Mouse (Mus musculus) heart, embryonic 16.5 days (tissue): ENCODE measurements around the gene 1700015G11Rik. TPM values are rescaled to one million over a fixed set of nuclear protein-coding genes. Genes with fewer than 3 reads are reported as not detected.
A peak's percentile ranks its signal among the peaks of the same experiment; 100 is the strongest.

Experiments used
- ATAC-seq: fragments of 200-750 bp; cut with Nextera tagmentation; replicated peaks from 2 replicates; pipeline ENCODE4 v1.8.0; 2017; ENCODE audit warnings: moderate number of reproducible peaks; ENCODE audit not compliant: insufficient read depth, low FRiP score; ENCODE audit errors: extremely low read depth
- H3K27ac ChIP-seq: fragments of 300-500 bp; sonication (generic); 2 replicates; pipeline ENCODE4 v1.5.1; 2014; ENCODE audit warnings: mild to moderate bottlenecking, low read length, control low read depth, moderate library complexity
- H3K27me3 ChIP-seq: fragments of 300-500 bp; sonication (generic); 2 replicates; pipeline ENCODE4 v1.6.1; 2014; ENCODE audit warnings: low read length, mixed read lengths; ENCODE audit not compliant: control insufficient read depth, insufficient read depth
- H3K36me3 ChIP-seq: fragments of 300-500 bp; sonication (generic); 2 replicates; pipeline ENCODE4 v1.6.1; 2014; ENCODE audit not compliant: control insufficient read depth, insufficient read depth
- H3K4me1 ChIP-seq: fragments of 300-500 bp; sonication (generic); 2 replicates; pipeline ENCODE4 v1.6.1; 2014; ENCODE audit warnings: low read length, mixed read lengths; ENCODE audit not compliant: control insufficient read depth, insufficient read depth
- H3K4me2 ChIP-seq: fragments of 300-500 bp; sonication (generic); 2 replicates; pipeline ENCODE4 v1.6.1; 2014; ENCODE audit warnings: low read depth, mild to moderate bottlenecking, control low read depth, low read length
- H3K4me3 ChIP-seq: fragments of 300-500 bp; sonication (generic); 2 replicates; pipeline ENCODE4 v1.5.1; 2014; ENCODE audit warnings: mild to moderate bottlenecking, control low read depth, low read length
- H3K9ac ChIP-seq: fragments of 300-500 bp; sonication (generic); 2 replicates; pipeline ENCODE4 v1.6.1; 2014; ENCODE audit warnings: low read length, control low read depth
- H3K9me3 ChIP-seq: fragments of 300-500 bp; sonication (generic); replicated peaks from 2 replicates; pipeline ENCODE4 v1.6.1; 2016; ENCODE audit warnings: low read length; ENCODE audit not compliant: control insufficient read depth
- WGBS: fragments of 180-500 bp; shearing (Covaris S2); extraction: QIAGEN DNeasy Blood & Tissue Kit; methylation state at CpG from one replicate; pipeline ENCODE4 v1.1.7; 2014; 5-methylcytosine and 5-hydroxymethylcytosine counted together
- polyA plus RNA-seq: library from polyadenylated mRNA; unstranded; fragments of >200 nt; fragmentation: Nextera tagmentation; extraction: Ambion mirVana; gene quantifications from 2 replicates; pipeline ENCODE4 v1.2.1, GENCODE M21; 2015

Gene 1700015G11Rik
- polyA plus RNA-seq, 1 experiment from 2014 or later = not detected

- Histone ChIP-seq H3K4me3 (no peak overlapping the region), H3K27ac (no peak overlapping the region), H3K9me3 (no peaks in the 10 kb centered on the region), H3K9ac (no peak overlapping the region), H3K4me1 (0 out of 2 replicates have a peak, but pooled peaks cover 2% of the 10 kb centered on the region), H3K36me3 (no peaks in the 10 kb centered on the region), H3K27me3 (no peaks in the 10 kb centered on the region), H3K4me2 (no peak overlapping the region)
- no peak for ATAC-seq
- WGBS = 69% methylated on average over 2 of the region's 2 CpGs
Measured at GRCm38 (mm10) chr7:52007138-52007537, 8.4 kb downstream of the 1700015G11Rik start.

DNA sequence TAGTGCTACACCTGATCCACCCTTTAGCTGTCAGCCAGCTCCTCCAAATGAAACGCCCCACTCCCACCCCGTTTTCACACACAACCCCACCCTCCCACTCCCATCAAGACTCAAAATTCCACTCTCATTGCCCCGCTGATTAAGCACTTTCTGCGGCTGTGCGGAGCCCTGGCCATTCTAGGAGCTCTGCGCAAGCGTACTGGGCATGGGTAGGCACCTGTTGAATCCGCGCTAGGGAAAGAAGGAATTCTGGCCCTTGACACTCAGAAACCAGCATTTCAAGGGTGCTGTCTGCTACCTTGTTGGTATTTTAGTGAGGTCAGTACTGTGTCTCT is 9.3 kb downstream of the 1700015G11Rik start:
- Histone ChIP-seq H3K4me3 (peak overlapping the region; percentile 67), H3K27me3 (no peaks in the 10 kb centered on the region), H3K4me1 (0 out of 2 replicates have a peak, but pooled peaks cover 2% of the 10 kb centered on the region), H3K9me3 (no peaks in the 10 kb centered on the region), H3K27ac (no peak overlapping the region), H3K36me3 (no peaks in the 10 kb centered on the region), H3K4me2 (peak overlapping the region; percentile 84), H3K9ac (0 out of 2 replicates have a peak overlapping the region, but pooled peaks have one; percentile 0)
- ATAC-seq = peak; percentile 71
- WGBS = under 1% methylated on average over 9 of the region's 9 CpGs

- H3K4me3 ChIP-seq = peak within 1 kb of the TSS; percentile 67
- H3K9me3 ChIP-seq = no peaks in the 10 kb centered on the region
- 0 out of 2 replicates have a peak, but pooled peaks cover 2% of the 10 kb centered on the region for H3K4me1 ChIP-seq
- H3K36me3 ChIP-seq = no peaks in the 10 kb centered on the region
- no peaks in the 10 kb centered on the region for H3K27me3 ChIP-seq
- peak within 1 kb of the TSS; percentile 84 for H3K4me2 ChIP-seq
- 1% methylated on average over 40 of the region's 47 CpGs for WGBS
- H3K27ac ChIP-seq = peak within 1 kb of the TSS; percentile 38; the same call in 1 of the 2 replicates
- peak within 1 kb of the TSS; percentile 70 for H3K9ac ChIP-seq
- peak; percentile 96 for ATAC-seq
Measured at GRCm38 (mm10) chr7:52005511-52006295, 9.8 kb downstream of the 1700015G11Rik start, which contains the start of gene Svip. Svip (minus strand) TSS chr7:52006018.

DNA sequence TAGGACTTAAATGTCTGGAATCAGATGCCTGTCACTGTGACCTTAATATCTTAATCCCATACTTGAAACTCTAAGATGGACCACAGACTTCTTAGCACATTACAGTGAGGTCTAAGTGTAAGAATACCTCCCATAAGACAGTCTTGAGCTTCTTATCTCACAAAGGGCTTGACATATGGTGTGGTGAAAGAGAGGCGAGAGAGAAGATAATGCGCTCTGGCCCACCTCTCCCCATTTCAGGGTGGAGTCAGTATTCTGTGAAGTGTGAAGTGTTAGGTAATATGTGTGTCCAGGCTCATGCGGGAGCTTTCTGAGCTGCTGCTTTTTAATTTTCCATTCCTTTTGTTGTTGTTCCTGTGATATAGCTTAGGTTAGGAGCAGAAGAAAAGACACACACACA is 24.5 kb downstream of the 1700015G11Rik start:
- Histone ChIP-seq H3K4me3 (no peak overlapping the region), H3K9ac (no peak overlapping the region), H3K9me3 (no peaks in the 10 kb centered on the region), H3K4me2 (no peak overlapping the region), H3K27me3 (no peaks in the 10 kb centered on the region), H3K36me3 (no peaks in the 10 kb centered on the region), H3K27ac (no peak overlapping the region), H3K4me1 (no peaks in the 10 kb centered on the region)
- ATAC-seq = no peak
- 46% methylated on average over 3 of the region's 3 CpGs for WGBS

DNA sequence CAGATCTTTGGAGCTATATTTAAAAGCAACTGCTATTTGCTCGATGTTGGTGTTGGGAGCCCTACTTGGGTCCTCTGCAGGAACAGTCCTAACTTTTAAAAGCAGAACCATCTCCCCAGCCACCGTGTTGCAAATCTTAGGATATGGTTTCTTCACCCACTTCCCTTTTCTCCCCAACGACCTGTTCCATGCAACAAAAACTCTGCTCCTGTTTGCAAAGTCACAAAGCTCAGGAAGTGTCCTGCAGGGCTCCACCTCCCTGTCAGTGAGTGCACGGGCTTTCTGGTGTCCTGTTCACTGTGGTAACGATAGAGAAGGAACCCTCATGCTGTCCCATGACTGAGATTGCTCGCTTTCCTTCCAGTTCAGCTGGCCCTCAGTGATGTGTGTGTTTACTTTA is 28.6 kb downstream of the 1700015G11Rik start:
- Histone ChIP-seq H3K36me3 (no peaks in the 10 kb centered on the region), H3K27me3 (no peaks in the 10 kb centered on the region), H3K4me2 (no peak overlapping the region), H3K4me1 (no peaks in the 10 kb centered on the region), H3K4me3 (no peak overlapping the region), H3K9me3 (no peaks in the 10 kb centered on the region), H3K27ac (no peak overlapping the region), H3K9ac (no peak overlapping the region)
- ATAC-seq = no peak
- 52% methylated on average over 6 of the region's 6 CpGs for WGBS

DNA sequence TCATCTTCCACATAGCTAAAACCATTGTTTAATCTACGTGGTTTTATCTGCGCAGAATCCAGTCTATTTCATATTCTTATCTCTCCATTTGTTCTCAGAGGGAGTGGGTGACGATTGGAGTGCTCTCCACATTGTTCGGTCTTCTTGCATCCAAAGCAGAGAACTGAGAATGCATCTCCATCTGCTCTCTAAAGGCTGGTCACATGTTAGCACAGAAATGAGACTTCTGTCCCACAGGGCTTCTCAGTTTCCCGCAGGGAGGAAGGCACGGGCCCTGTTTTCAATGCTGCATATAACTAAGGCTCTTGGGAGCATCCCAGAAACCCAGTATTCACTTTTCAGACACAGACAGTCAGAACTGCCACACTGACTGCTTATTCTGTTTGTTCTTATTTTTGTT is 29.8 kb downstream of the 1700015G11Rik start:
- no peak overlapping the region for H3K27ac ChIP-seq
- H3K4me3 ChIP-seq = no peak overlapping the region
- no peak for ATAC-seq
- H3K9ac ChIP-seq = no peak overlapping the region
- H3K4me1 ChIP-seq = no peaks in the 10 kb centered on the region
- 67% methylated on average over 6 of the region's 6 CpGs for WGBS
- H3K9me3 ChIP-seq = no peaks in the 10 kb centered on the region
- H3K4me2 ChIP-seq = no peak overlapping the region
- no peaks in the 10 kb centered on the region for H3K36me3 ChIP-seq
- no peaks in the 10 kb centered on the region for H3K27me3 ChIP-seq

DNA sequence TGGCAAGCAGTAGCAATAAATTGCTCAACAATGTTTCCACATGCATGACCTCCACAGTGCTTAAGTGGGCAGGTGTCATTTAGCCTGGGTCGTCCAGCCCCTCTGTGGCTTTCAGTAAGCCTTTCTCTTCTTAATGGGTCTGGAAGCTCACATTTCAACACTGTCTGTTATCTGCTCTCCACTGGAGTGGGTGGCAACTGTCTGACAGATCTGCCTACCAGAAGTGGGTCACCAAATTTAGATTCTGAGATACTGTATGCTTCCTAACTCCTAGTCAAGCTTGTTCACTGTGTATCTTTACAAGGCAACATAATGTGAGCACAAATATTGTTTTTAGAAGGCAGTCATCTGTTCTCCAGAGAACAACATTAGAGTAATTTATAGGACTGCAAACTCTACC is 33.2 kb downstream of the 1700015G11Rik start:
- no peak overlapping the region for H3K27ac ChIP-seq
- H3K27me3 ChIP-seq = no peaks in the 10 kb centered on the region
- no peak overlapping the region for H3K4me3 ChIP-seq
- WGBS = 9% methylated on average over 1 of the region's 1 CpGs
- H3K36me3 ChIP-seq = no peaks in the 10 kb centered on the region
- no peak overlapping the region for H3K4me2 ChIP-seq
- H3K9me3 ChIP-seq = no peaks in the 10 kb centered on the region
- H3K4me1 ChIP-seq = no peaks in the 10 kb centered on the region
- 0 out of 2 replicates have a peak, but pooled peaks have one; percentile 63 for ATAC-seq
- H3K9ac ChIP-seq = no peak overlapping the region

DNA sequence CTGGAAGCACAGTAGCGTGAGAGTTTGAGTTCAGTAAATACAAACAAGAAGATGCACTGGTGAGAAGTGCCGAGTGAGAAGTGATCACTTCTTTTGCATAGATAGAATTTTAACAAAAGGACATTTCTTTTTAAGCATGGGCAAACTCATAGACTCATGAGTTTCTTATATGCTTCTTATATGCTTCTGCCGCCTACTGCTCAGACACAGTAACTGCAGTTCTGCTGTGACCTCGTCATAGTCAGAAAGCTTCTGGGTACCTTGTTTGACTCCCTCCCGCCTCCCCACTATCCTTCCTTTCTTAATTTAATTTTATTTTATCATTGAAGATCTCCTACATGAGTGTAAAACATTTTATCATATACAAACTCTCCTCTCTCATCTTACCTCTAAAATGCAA is 36.3 kb downstream of the 1700015G11Rik start:
- Histone ChIP-seq H3K36me3 (no peaks in the 10 kb centered on the region), H3K27ac (no peak overlapping the region), H3K27me3 (no peaks in the 10 kb centered on the region), H3K4me2 (no peak overlapping the region), H3K9me3 (no peaks in the 10 kb centered on the region), H3K4me1 (no peaks in the 10 kb centered on the region), H3K4me3 (no peak overlapping the region), H3K9ac (no peak overlapping the region)
- ATAC-seq = no peak
- WGBS = 40% methylated on average over 5 of the region's 5 CpGs

DNA sequence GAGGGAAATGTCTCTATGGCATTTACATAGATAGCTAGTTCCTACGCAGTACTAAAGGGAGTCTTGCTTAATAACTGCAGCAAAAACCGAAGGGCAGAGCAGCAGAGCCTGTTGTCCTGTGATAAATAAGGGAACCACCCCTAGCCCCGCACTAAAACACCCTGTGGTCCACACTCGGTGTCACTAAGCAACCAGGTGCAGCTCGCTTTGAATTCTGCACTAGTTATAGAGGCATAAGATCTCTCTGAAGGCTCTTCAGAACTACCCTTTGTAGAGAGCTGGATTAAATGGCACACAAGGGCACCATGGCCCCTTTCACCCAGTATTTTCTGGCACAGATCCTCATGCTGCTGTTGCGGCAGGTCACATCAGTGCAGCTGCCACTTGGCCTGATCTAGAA is 40.3 kb downstream of the 1700015G11Rik start:
- 66% methylated on average over 6 of the region's 6 CpGs for WGBS
- Histone ChIP-seq H3K4me1 (no peaks in the 10 kb centered on the region), H3K9me3 (no peaks in the 10 kb centered on the region), H3K4me3 (no peak overlapping the region), H3K4me2 (no peak overlapping the region), H3K9ac (no peak overlapping the region), H3K27ac (no peak overlapping the region), H3K36me3 (no peaks in the 10 kb centered on the region), H3K27me3 (no peaks in the 10 kb centered on the region)
- no peak for ATAC-seq
